Mouse (Mus musculus): ENCODE data around the gene Lrrc30.

Lrrc30 gene

GRCm38 (mm10) chr17:67583422-67583821 lies 49.1 kb downstream of the Lrrc30 start:
- no peak for DNase-seq (ENCODE audit: low spot score in 2 of 2)

GRCm38 (mm10) chr17:67582681-67583356 lies 49.7 kb downstream of the Lrrc30 start:
- no peak for DNase-seq (ENCODE audit: low spot score in 2 of 2)

- no peak for DNase-seq (ENCODE audit: low spot score in 2 of 2)
Observed at GRCm38 (mm10) chr17:67581839-67582238, 50.7 kb downstream of the Lrrc30 start.
